Mouse (Mus musculus) left cerebral cortex, adult 9 months (tissue): ENCODE measurements around the gene Tnfrsf19.

ENCODE experiments used
- DNase-seq, 2 experiments: peaks; one replicate each; pipeline ENCODE4 v3.0.0; 2022; ENCODE audit warnings: low spot score in 2 of 2

Gene Tnfrsf19

DNA sequence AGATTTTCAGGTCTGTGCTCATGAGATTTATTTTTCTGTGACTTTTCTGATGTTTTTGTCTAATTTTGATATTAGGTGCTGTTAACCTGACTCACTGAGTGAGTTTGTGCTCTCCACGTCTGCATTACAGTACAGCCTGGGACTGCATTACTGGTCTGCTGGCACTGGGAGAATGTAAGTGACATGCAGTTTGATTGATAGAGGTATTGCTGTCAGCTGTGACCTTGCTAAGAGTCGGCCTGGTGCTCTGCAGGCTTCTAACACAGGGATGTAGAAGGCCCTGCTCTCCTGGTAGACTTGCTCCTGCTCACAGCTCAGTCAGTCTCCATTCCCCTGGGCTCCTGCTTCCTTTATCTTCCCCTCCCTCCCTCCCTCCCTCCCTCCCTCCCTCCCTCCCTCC lies 25.3 kb downstream of the Tnfrsf19 start:
- DNase-seq: no peak

DNA sequence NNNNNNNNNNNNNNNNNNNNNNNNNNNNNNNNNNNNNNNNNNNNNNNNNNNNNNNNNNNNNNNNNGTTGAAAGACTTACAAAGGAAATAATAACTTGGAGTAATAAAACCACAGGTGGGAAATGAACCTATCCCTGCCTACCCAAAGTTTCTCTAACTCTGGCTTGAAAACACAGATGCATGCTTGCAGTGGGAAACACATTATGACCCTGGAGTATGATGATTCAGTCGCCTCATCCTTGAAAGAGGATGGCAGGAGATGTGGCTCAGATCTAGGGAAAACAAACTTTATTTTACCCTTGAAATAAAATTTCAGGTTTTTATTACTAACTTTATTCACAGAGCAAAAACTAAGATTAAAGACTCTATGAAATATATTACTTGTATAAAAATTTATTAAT lies 26.4 kb downstream of the Tnfrsf19 start:
- DNase-seq: no peak

DNA sequence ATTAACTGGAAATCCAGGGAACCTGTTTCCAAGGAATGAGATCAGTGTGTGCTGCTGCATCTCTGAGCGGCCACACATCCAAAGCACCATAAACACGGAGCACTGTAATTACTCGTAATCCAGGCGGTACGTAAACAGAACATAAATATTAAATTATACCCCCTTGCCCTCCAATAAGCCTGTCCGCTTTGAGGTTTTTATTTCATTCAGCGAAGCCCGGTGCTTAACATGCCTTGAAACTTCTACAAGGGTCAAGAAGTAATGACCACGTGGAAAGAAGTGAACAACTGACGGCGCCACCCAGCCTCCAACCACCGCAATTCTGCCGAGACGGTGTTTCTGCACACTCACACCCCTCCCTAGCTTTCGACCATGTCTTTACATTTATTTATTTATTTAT lies 31.7 kb downstream of the Tnfrsf19 start:
- DNase-seq: no peak

DNA sequence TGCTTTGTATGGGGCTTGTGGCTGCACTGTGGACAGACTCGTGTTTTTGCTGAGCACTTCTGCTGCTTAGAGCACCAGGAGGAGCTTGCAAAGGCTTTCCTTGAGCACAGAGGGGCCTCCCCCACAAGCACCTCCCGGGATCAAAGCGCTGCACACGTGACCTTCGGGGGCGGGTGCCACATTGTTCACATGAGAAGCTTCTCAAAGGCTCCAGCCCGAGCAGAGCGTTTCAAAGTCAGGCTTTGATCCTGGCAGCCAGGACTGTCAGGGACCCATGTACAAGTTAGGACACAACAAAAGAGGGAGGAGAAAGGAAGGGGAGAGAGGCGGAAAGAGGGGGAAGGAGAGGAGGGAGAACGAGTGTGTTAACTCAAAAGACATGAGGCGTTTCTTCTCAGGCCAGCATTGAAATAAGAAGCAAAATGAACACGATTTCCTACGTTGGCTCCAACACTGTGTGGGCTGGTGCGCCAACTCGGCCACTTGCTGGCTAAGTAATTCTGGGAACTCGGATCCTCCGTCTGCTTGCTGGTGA lies 33.8 kb downstream of the Tnfrsf19 start:
- DNase-seq: peak; percentile 79 to 80

DNA sequence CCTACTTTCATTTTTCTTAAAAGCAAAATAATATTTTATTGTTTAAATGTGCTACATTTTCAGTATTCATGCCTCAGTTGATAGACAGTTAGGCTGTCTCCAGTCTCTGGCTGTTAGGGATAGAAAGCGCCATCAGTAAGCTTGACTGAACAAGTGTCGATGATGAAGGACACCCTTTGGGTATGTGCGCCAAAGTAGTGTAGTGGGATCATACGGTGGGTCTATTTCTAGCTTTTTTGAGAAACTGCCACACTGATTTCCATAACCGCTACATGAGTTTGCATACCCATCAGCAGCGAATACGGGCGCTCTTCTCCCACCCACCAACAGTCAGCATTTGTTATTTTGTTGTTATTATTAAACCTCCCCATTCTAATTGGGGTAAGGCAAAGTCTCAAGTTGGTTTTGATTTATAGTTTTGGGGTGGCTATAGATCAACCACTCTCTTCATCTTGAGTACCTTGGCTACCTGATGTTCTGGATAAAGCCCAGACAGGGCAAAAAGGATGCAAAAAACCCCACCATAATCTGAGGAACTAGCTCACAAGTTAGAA lies 34.6 kb downstream of the Tnfrsf19 start:
- DNase-seq: no peak

DNA sequence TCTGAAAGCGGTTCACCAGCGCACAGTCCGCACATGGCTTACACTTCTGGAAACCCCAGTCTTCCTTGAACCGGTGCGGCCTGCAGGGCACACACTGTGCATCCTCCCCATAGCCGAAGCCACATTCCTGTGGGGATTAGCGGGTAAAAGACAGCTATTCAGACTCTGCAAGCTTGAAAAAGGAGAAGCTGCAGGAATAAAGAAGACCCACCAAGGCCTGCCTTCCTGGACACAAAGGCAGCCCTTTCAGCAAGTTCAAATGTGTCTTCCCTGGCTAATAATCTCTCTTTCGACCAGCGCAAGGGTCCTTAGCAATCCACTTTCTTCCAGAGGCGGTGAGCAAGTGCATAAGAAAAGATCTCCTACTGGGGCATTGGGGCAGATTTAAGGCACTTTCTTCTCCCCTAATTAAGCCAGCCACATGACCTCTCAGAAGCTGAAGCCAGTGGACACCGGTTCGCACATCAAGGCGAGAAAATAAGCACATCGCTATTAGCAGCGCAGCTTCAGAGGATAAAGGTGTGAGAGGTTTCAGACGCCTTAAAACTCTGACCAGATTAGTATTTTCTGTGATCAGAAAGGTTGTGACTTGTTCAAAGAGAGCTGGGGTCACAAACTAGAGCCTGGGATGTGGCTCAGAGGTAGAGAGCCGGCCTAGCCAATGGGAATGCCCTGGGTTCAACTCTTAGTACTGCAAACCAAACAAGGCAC lies 41.0 kb downstream of the Tnfrsf19 start:
- DNase-seq: no peak

DNA sequence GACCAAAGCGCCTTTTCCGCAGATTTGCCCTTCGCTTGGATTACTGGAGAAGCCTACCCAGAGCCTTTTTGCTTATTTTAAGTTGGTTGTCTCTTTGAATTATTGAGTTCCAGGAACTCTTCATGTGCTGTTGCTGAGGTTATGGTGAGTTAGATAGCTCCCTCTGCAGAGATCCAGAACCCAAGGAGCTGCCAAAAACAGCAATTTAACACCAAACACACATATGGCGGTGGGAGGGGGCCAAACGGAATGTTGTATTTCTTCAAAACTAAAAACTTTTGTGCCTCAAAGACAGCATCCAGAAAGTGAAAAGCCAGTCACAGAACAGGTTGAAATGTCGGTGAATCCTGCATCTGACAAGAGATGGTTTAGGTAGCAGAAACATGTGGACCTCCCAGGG lies 42.6 kb downstream of the Tnfrsf19 start:
- peak in 1 of 2 experiments; percentile 53 for DNase-seq

DNA sequence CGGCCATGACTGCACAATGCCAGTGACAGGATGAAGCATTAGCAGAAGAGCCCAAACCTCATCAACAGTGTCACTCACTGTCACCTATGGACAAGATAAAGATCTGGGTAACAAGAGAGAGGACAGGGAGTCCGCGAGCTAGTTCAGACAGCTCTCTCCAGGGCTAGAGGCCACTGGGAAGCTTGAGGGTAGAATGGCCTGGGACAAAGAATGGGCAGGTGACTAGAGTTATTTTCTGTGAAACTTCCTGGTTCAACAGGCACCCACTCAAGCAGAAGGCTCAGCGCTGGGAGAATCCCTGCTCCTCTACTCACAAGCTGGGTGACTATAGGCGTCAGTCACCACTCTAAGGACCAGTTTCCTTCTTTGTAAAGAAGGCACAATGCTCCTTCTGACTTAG lies 46.2 kb downstream of the Tnfrsf19 start:
- DNase-seq: no peak

DNA sequence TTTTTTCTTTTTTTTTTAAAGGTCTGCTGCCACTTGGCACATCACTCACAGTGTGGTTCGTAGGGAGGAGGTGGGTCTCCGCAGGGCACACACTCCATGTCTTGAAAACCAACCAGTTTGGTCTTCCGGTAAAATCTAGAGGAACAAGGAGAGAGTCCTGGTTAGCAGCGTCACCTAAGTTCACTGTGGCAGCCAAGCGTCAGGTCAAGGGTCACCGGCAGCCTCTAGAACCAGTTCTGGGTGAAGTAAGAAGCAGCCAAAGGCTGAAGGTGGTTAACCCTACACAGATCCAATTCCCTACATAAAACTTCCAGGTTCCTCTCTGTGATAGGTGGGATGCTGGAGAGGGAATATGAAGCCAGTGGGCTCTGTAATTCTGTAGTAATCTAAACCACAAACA lies 49.7 kb downstream of the Tnfrsf19 start:
- DNase-seq: no peak

DNA sequence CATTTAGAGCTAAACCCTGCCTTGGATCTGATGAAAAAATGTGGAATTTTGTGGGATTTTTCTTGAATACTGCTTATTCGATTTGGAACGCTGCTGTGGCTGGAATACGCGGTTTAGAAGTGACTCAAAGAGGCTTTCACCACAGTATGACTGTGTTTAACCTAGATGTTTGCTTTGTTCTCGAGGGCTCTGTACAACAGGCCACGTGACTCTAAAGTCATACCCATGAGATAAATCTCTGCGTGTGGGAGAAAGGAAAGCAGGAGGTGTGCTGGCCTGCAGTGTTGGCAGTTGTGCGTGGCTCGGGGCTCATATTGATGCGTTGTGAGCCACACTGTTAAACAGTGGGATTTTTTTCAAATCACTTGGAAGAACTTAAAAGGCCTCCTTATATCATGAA lies 52.8 kb downstream of the Tnfrsf19 start:
- DNase-seq: no peak

DNA sequence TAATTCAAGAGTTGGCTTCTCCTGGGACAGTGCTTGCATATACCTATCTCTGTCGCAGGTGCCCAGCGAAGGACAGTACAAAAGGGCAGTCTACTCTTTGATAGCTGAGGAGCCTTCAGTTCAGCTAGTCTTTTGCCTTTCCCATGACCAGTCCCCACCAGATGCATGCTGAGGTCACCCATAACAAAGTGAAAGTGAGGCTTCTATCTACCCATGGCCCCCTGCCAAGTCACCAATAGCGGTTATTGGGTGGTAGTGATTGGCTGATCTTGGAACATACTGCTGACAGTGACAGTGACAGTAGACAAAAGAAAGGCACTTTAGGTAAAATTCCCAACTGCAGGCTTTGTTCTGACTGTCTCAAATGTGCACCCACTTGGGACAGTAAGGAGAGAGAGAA lies 53.2 kb downstream of the Tnfrsf19 start:
- DNase-seq: no peak

DNA sequence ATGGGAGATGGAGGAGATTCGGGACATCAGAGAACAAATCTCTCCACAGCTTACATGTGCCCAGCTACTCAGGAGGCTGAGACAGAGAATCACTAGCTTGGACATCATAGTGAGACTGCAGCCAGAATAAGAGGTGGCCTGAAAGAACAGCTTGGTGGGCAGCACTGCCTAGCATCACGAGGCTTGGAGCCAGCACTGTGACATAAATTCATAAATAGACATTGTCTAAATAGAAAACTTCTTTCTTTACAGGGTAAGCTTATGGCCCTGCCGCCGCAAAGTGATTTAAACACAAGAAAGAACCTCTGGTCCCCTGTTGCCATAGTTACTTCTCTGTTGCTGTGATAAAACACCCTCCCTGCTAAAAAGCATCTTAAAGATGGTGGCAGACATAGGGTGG lies 54.1 kb downstream of the Tnfrsf19 start:
- DNase-seq: peak in 1 of 2 experiments; percentile 31

DNA sequence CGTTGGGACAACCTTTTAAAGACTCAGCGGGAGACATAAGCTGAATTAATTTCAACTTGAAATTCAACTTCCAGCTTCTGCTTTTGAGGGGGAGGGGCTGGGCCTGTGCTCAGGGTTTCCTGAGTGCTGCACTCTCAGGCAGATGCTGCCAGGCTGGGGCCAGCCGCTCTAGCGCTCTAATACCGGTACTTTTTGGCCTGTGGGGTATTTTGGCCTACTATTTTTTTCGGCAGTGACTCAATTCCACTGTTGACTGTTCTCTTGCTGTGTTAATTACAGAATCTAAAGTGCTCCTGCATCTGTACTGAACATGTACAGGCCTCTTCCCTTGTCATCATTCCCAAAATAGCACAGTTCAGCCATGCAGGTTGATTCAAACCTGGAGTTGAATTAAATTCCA lies 58.1 kb downstream of the Tnfrsf19 start:
- no peak for DNase-seq

DNA sequence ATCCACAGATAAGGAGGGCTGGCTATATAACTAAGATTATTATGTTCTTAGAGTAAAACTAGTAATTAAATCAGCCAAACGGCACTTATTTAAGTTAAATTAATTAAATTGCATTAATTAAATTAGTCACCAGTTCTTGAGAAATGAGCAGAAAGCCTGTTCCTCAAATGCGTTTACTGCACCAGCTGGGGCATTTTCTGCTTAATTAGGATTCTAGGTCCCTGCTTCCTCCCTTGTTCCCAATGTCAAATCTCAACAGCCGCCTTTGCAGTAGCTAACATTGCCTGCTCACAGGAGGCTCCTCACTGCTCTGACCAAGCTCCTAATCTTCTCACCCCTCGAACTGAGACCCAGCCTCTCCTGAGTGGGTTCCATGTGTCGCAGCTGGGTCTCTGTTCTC lies 59.4 kb downstream of the Tnfrsf19 start:
- no peak for DNase-seq

DNA sequence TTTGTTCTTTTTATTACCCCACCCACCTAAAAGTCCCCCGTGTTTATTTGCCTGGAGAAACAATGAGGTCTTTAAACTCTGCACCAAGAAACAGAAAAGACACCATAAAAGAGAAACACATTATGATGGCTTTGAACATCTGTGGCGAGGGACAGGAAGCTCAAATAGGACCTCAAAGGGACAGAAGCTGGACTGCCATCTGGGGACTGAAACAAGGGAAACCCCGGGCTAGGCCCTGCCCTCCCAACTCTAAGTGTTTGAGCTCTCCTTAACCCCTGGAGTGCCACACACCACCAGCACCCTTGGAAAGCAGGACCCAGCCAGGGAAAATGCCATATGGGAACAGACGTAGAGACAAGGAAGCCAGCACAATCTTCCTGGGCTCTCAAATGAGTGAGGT lies 61.2 kb downstream of the Tnfrsf19 start:
- DNase-seq: no peak

DNA sequence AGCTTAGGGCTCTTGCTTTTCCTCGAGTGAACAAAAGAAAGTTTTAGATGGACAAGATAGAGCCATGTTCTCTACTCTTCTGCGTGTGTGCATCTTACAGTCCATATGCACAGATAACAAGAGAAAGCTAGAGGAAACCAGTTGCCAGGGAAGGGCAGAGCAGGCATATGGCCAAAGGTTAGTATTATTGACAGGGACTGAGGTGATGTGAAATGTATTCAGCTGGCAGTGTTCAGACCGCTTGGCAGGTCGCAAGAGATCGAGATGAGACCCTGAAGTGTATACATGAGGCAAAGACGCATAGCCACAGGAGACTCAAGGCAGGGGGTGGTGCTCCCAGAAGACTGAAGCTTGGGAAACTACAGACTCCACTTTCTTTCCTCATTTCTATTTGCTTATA lies 62.0 kb downstream of the Tnfrsf19 start:
- no peak for DNase-seq

DNA sequence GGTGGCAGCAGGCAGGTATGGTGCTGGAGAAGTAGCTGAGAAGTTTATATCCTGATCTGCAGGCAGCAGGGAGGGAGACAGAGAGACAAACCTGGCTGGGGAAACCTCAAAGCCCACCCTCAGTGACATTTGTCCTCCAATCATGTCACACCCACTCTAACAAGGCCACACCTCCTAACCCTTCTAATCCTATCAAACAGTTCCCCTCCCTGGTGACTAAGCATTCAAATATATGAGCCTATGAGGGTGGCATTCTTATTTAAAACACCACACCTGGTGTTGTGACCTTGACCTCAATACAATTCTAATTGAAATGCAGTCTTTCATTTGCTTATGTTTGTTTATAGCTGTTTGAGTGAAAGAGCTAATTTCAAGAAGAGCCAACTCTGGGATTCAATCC lies 64.2 kb downstream of the Tnfrsf19 start:
- DNase-seq: no peak

DNA sequence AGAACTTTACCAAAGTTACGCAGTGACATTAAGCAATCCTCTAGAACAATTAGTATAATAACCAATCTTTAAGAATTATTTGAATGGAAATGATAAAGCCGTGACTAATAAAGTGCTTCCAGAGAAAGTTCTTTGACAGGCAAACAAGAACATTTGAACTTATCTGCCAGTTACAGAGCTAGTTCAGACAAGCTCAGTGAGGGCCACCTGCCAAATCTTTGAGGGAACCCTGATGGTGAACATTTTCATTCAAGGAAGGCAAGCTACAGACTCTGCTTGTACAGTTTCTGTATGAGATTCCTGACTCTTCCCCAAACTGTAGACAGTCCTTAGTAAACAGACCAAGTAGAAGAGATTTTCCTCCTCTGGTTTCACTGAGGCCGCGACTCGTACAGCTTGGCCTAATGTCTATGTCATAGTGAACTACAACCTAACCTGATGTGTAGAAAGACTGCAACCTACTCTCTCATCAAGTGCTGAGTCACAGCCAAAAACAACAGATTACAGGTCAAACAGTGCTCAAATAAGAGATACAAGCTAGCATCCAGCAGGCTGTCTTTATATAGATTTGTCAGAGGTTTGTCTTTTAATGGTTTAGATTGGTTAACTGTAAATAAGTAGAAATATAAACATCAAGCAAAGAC lies 65.9 kb downstream of the Tnfrsf19 start:
- DNase-seq: no peak

DNA sequence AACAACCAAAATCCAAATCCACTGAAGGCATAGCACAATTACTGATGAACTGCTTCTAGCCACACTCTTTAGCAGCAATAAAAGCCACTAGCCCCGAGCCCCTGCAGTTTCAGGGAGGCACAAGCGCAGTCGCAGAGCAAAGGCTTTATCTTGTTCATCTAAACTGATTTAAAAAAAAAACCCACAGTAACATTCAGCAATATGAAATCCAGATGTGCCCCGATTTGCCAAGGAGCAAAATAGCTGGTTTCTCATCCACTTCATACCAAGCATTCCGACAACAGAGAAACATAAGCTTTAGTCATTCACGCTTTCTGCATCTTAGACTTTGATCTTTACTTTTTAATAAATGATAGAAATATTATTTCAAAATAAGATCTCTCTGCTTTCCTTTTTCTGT lies 68.2 kb downstream of the Tnfrsf19 start:
- DNase-seq: no peak

DNA sequence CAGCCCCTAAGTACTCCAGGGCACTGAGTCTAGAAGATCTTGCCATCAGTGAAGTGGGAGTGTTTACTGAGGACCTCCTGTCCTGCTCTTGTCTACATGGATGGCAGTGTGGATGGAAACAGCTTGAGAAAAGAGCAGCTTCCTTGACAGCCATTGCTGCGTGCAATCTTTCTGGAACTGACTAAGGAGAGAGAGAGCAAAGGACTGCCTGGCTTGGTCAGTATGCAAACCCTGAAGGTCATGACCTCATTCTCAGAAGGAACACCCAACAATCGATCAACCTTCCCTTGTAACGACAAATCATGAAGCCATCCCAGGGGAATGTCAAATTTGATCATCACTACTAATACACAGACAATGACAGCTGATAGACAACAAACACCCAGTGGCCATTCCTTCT lies 70.1 kb downstream of the Tnfrsf19 start:
- DNase-seq: no peak

DNA sequence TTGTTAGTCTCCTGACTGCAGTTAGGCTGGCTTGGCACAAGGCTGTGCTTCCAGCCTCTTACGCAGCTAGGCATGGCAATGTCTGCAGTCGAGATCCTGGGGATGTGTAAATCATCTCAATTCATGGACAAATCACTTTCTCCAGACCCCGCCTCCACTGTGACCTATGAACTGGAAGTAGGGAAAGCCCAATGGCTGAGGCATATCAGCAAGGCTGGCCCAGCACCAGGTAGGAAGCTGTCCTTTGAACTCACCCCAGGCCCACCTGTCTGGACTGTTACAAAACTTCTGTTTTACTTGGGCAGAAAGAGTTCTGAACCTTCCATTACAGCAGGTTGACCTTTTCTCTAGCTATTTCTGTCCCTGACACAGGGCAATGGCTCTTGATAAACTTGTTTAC lies 70.6 kb downstream of the Tnfrsf19 start:
- no peak for DNase-seq

DNA sequence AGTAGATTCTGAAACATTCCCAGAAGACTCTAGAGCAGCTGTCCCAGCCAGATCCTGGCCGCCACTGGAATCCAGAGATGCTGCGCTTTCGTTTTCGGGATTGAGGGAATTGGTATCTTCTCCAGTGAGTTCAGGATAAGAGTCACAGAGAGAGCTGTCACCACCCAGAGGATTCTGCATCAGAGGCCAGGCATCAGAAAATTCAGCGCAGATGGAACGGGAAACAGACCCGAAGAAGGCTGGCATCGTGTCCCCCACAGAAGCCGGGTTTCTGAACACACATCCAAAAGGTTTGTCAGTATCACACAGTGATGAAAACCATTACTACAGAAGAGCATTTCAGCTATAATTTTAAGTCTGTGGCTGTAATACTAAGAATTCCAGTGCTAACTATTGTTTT lies 75.3 kb downstream of the Tnfrsf19 start:
- no peak for DNase-seq

DNA sequence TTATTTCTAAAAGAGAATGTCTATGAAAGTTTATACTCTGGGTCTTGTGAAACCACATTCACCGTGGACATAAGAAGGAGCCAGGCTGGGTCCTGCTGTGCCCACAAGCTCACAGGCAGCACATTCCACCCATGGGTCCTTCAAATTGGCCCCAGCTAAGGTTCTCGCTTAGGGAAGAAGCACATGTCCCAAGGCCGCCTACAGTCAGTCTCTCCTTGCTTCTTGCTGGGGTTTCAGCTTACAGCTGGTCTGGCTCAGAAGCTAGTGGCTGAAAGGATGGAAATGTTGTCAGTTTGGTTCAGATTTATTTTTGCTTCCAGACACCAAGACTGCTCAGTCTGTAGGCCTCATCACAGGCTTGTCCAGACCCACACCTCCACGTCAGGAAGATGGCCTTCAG lies 80.2 kb downstream of the Tnfrsf19 start:
- DNase-seq: no peak
